ENCODE assay signal across 35 mouse cellular contexts in genomic region chr13:41504448-41504847, GRCm38 (mm10).
"Had no signal": no experiment of that assay in that cellular context is flagged by ENCODE, and none has a peak within 500 bp of the region (broad histone marks: within the 10 kb centered on the region; RNA-seq: fewer than 3 reads in every experiment).

No protein-coding gene starts in this region.

- H3K9me3 ChIP-seq: heart, embryonic 10.5 days; heart, embryonic 12.5 days; heart, embryonic 13.5 days; heart, embryonic 15.5 days; hindbrain, embryonic 10.5 days; hindbrain, embryonic 12.5 days; hindbrain, embryonic 13.5 days; hindbrain, embryonic 15.5 days; intestine, embryonic 15.5 days; kidney, embryonic 15.5 days had no signal

- H3K4me2 ChIP-seq: heart, embryonic 11.5 days; heart, embryonic 12.5 days; heart, embryonic 13.5 days; heart, embryonic 15.5 days; hindbrain, embryonic 12.5 days; hindbrain, embryonic 13.5 days; hindbrain, embryonic 14.5 days; hindbrain, embryonic 15.5 days; intestine, embryonic 15.5 days; kidney, embryonic 15.5 days had no signal

- H3K36me3 ChIP-seq: heart, embryonic 10.5 days; heart, embryonic 12.5 days; heart, embryonic 13.5 days; heart, embryonic 15.5 days; hindbrain, embryonic 10.5 days; hindbrain, embryonic 12.5 days; hindbrain, embryonic 13.5 days; hindbrain, embryonic 15.5 days; intestine, embryonic 15.5 days; kidney, embryonic 15.5 days had no signal

- H3K27ac ChIP-seq: heart, embryonic 10.5 days; heart, embryonic 13.5 days; heart, embryonic 15.5 days; hindbrain, embryonic 10.5 days; hindbrain, embryonic 12.5 days; hindbrain, embryonic 13.5 days; hindbrain, embryonic 14.5 days; hindbrain, embryonic 15.5 days; hindbrain, postnatal 0 days; intestine, embryonic 15.5 days; kidney, embryonic 15.5 days; kidney, postnatal 0 days; layer of hippocampus, adult 2 months had no signal

- H3K27me3 ChIP-seq: heart, embryonic 15.5 days; hindbrain, embryonic 12.5 days; hindbrain, embryonic 13.5 days; hindbrain, embryonic 15.5 days; intestine, embryonic 15.5 days; kidney, embryonic 15.5 days had no signal

- H3K9ac ChIP-seq: heart, embryonic 12.5 days; heart, embryonic 13.5 days; heart, embryonic 15.5 days; hindbrain, embryonic 12.5 days; hindbrain, embryonic 13.5 days; hindbrain, embryonic 14.5 days; hindbrain, embryonic 15.5 days; intestine, embryonic 15.5 days; kidney, embryonic 15.5 days had no signal

- DNase-seq: heart, postnatal 10 days; heart, postnatal 14 days; heart, postnatal 36 days; heart, postnatal 4 days; kidney, adult 11 months; kidney, adult 18-20 months; kidney, adult 2 months; kidney, adult 8-10 months; kidney, adult 9 months; kidney, postnatal 10 days; kidney, postnatal 14 days; kidney, postnatal 25 days; kidney, postnatal 36 days; kidney, postnatal 4 days; layer of hippocampus, adult 9-11 months; layer of hippocampus, postnatal 36 days had no signal

- H3K4me1 ChIP-seq: heart, embryonic 10.5 days; heart, embryonic 12.5 days; heart, embryonic 13.5 days; heart, embryonic 15.5 days; hindbrain, embryonic 12.5 days; hindbrain, embryonic 13.5 days; hindbrain, embryonic 15.5 days; intestine, embryonic 15.5 days; kidney, embryonic 15.5 days had no signal

- H3K4me3 ChIP-seq: heart, embryonic 10.5 days; heart, embryonic 12.5 days; heart, embryonic 13.5 days; heart, embryonic 15.5 days; hindbrain, embryonic 10.5 days; hindbrain, embryonic 12.5 days; hindbrain, embryonic 13.5 days; hindbrain, embryonic 15.5 days; intestine, embryonic 15.5 days; kidney, embryonic 15.5 days; layer of hippocampus, adult 2 months had no signal

- ATAC-seq: hindbrain, embryonic 16.5 days; hindbrain, postnatal 0 days; inflammation-experienced regulatory T-cells, adult 6 months; intestine, embryonic 15.5 days; intestine, embryonic 16.5 days; intestine, postnatal 0 days had no signal
